14 mouse cellular contexts compared by ENCODE assay signal in the genomic region with DNA sequence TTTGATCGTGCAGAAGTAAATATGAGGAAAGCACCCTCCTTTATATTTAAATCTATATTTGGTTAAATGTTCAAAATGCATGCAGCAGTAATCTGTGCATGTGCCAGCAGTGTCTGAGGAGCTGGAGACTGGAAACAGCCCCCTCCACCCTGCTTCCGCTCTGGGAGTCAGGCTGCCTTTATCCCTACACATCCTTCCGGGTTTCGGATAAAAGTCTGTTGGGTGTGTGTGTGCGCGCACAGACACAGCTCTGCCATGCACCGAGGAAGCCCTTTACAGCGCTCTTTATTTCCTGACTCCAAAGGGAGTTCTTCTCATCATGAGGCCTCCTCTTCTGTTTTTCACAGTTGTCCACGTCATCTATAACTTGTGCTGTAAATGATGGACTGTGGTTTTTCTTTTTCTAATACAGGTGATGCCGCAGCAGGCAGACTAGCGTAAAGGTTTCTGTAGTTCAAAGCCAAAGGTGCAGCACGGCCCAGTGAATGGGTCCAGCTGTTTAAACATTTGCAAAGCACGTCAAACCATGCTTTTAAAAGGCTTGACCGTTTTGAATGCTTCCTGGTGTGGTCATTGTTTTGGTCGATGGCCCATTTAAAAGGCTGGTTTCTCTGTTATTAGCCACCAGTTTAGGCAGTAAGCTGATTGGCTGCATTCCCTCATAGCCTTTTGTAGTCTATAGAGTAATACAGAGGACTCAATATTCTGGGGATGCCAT.
A peak's percentile ranks its signal among the peaks of the same experiment; 100 is the strongest.
DNase-seq lines count a peak whose midpoint lies in the region; ATAC-seq and TF ChIP-seq lines count a peak whose summit lies in the region.
"Had no signal": no experiment of that assay in that cellular context is flagged by ENCODE, and none has a peak within 500 bp of the region (broad histone marks: within the 10 kb centered on the region; RNA-seq: fewer than 3 reads in every experiment).

No protein-coding gene starts in this region.

- no peak overlapping the region for H3K27ac ChIP-seq in kidney, adult 2 months (ENCODE audit: insufficient read depth, low read depth, low read length)
- H3K27ac ChIP-seq in kidney, embryonic 15.5 days = no peak overlapping the region
- peak overlapping the region; percentile 13; the same call in 1 of the 2 replicates for H3K27ac ChIP-seq in lung, embryonic 15.5 days
- H3K27ac ChIP-seq in forebrain, embryonic 15.5 days (replicated peaks) = no peak overlapping the region
- peak overlapping the region; percentile 40; the same call in 1 of the 2 replicates for H3K27ac ChIP-seq in stomach, embryonic 16.5 days (ENCODE audit: low read length)
- H3K27ac ChIP-seq in heart, adult 2 months = no peak overlapping the region
- H3K27ac ChIP-seq: gastrocnemius, adult 2 months; liver, embryonic 12.5 days had no signal

- TF ChIP-seq EP300 in heart, adult 2 months (IDR thresholded peaks at IDR 0.05; ENCODE audit: insufficient read depth, low read depth, low read length) = no peak

- peaks cover 8% of the 10 kb centered on the region; the same call in 1 of the 2 replicates for H3K4me1 ChIP-seq in kidney, adult 2 months (ENCODE audit: control insufficient read depth, insufficient read depth, low read length)
- H3K4me1 ChIP-seq in kidney, embryonic 15.5 days = peaks cover 36% of the 10 kb centered on the region
- peaks cover 24% of the 10 kb centered on the region for H3K4me1 ChIP-seq in lung, embryonic 15.5 days
- peaks cover 13% of the 10 kb centered on the region for H3K4me1 ChIP-seq in forebrain, embryonic 15.5 days
- no peaks in the 10 kb centered on the region for H3K4me1 ChIP-seq in stomach, embryonic 16.5 days (ENCODE audit: control insufficient read depth, insufficient read depth, low read length)
- H3K4me1 ChIP-seq in heart, adult 2 months (ENCODE audit: control insufficient read depth, insufficient read depth, low read length) = peaks cover 4% of the 10 kb centered on the region
- H3K4me1 ChIP-seq: liver, embryonic 12.5 days had no signal

- WGBS in kidney, adult 2 months = 47% methylated on average over 15 of the region's 15 CpGs
- 56% methylated on average over 15 of the region's 15 CpGs for WGBS in kidney, embryonic 15.5 days
- 68% methylated on average over 15 of the region's 15 CpGs for WGBS in lung, embryonic 15.5 days
- 42% methylated on average over 15 of the region's 15 CpGs for WGBS in forebrain, embryonic 15.5 days
- WGBS in stomach, embryonic 16.5 days = 44% methylated on average over 15 of the region's 15 CpGs
- 59% methylated on average over 15 of the region's 15 CpGs for WGBS in heart, adult 2 months

- intact Hi-C loops in heart, adult 2 months (cut with DNase I) = no loop called here

- H3K36me3 ChIP-seq in kidney, adult 2 months (ENCODE audit: control insufficient read depth, insufficient read depth, low read length) = no peaks in the 10 kb centered on the region
- peaks cover 41% of the 10 kb centered on the region for H3K36me3 ChIP-seq in kidney, embryonic 15.5 days
- H3K36me3 ChIP-seq in lung, embryonic 15.5 days = peaks cover 2% of the 10 kb centered on the region; the same call in 1 of the 2 replicates
- H3K36me3 ChIP-seq in forebrain, embryonic 15.5 days = no peaks in the 10 kb centered on the region
- H3K36me3 ChIP-seq in stomach, embryonic 16.5 days (ENCODE audit: control insufficient read depth, insufficient read depth, low read length) = no peaks in the 10 kb centered on the region
- H3K36me3 ChIP-seq in heart, adult 2 months (ENCODE audit: control insufficient read depth, insufficient read depth, low read length) = no peaks in the 10 kb centered on the region

- no peak for TF ChIP-seq POLR2A in kidney, adult 2 months (IDR thresholded peaks at IDR 0.05; ENCODE audit: low read depth, low read length)
- no peak for TF ChIP-seq POLR2A in heart, adult 2 months (IDR thresholded peaks at IDR 0.05; ENCODE audit: insufficient read depth, low read depth, low read length)

- no peak overlapping the region for H3K9ac ChIP-seq in kidney, embryonic 15.5 days
- no peak overlapping the region for H3K9ac ChIP-seq in lung, embryonic 15.5 days
- H3K9ac ChIP-seq in forebrain, embryonic 15.5 days (replicated peaks) = no peak overlapping the region
- H3K9ac ChIP-seq in stomach, embryonic 16.5 days (ENCODE audit: low read length) = no peak overlapping the region
- no peak overlapping the region for H3K9ac ChIP-seq in heart, adult 2 months (ENCODE audit: low read depth, low read length)
- H3K9ac ChIP-seq: liver, embryonic 12.5 days had no signal

- DNase-seq in kidney, adult 2 months = peak; percentile 43
- DNase-seq in lung, postnatal 10 days = no peak
- DNase-seq in heart, adult 2 months = no peak
- DNase-seq: gastrocnemius, adult 2 months; retina, postnatal 1 day had no signal

- no peak overlapping the region for H3K4me3 ChIP-seq in kidney, adult 2 months (ENCODE audit: insufficient read depth, low read depth, low read length)
- no peak overlapping the region for H3K4me3 ChIP-seq in kidney, embryonic 15.5 days (replicated peaks)
- H3K4me3 ChIP-seq in lung, embryonic 15.5 days = no peak overlapping the region
- H3K4me3 ChIP-seq in forebrain, embryonic 15.5 days = no peak overlapping the region
- H3K4me3 ChIP-seq in stomach, embryonic 16.5 days (replicated peaks; ENCODE audit: low read length) = no peak overlapping the region
- H3K4me3 ChIP-seq in heart, adult 2 months = no peak overlapping the region
- H3K4me3 ChIP-seq: gastrocnemius, adult 2 months; liver, embryonic 12.5 days; megakaryocyte, embryonic 14.5 days had no signal

- no peak for TF ChIP-seq CTCF in kidney, adult 2 months (conservative IDR thresholded peaks at IDR 0.05; ENCODE audit: insufficient read depth, insufficient read length, low read depth, low read length)
- no peak for TF ChIP-seq CTCF in heart, adult 2 months (IDR thresholded peaks at IDR 0.05)

- no peaks in the 10 kb centered on the region for H3K27me3 ChIP-seq in kidney, adult 2 months (replicated peaks; ENCODE audit: control insufficient read depth, insufficient read depth, low read length)
- no peaks in the 10 kb centered on the region for H3K27me3 ChIP-seq in kidney, embryonic 15.5 days
- no peaks in the 10 kb centered on the region for H3K27me3 ChIP-seq in lung, embryonic 15.5 days
- H3K27me3 ChIP-seq in forebrain, embryonic 15.5 days = no peaks in the 10 kb centered on the region
- H3K27me3 ChIP-seq in stomach, embryonic 16.5 days (ENCODE audit: control insufficient read depth, insufficient read depth, low read length) = no peaks in the 10 kb centered on the region
- no peaks in the 10 kb centered on the region for H3K27me3 ChIP-seq in heart, adult 2 months (ENCODE audit: control insufficient read depth, insufficient read depth, low read length)
- H3K27me3 ChIP-seq: liver, embryonic 12.5 days had no signal

- ATAC-seq in kidney, embryonic 15.5 days (replicated peaks; ENCODE audit: low FRiP score) = no peak
- no peak for ATAC-seq in lung, embryonic 15.5 days (ENCODE audit: borderline replicate concordance, extremely low read depth, low FRiP score, low TSS enrichment)
- peak; percentile 48 for ATAC-seq in forebrain, embryonic 15.5 days (replicated peaks)
- ATAC-seq in stomach, embryonic 16.5 days (ENCODE audit: insufficient read depth, low FRiP score) = no peak
- ATAC-seq: activated CD4-positive, CD25-positive, alpha-beta regulatory T cell, adult 4 months; inflammation-experienced regulatory T-cells, adult 6 months; liver, embryonic 12.5 days; lung, postnatal 0 days had no signal

- no peaks in the 10 kb centered on the region for H3K79me2 ChIP-seq in heart, adult 2 months (replicated peaks; ENCODE audit: control insufficient read depth, insufficient read depth, low read length)

- H3K9me3 ChIP-seq in kidney, embryonic 15.5 days (replicated peaks) = no peaks in the 10 kb centered on the region
- no peaks in the 10 kb centered on the region for H3K9me3 ChIP-seq in lung, embryonic 15.5 days
- no peaks in the 10 kb centered on the region for H3K9me3 ChIP-seq in forebrain, embryonic 15.5 days
- no peaks in the 10 kb centered on the region for H3K9me3 ChIP-seq in stomach, embryonic 16.5 days (replicated peaks; ENCODE audit: control insufficient read depth, low read length)
- H3K9me3 ChIP-seq: liver, embryonic 12.5 days had no signal

- H3K4me2 ChIP-seq in kidney, embryonic 15.5 days = no peak overlapping the region
- no peak overlapping the region for H3K4me2 ChIP-seq in lung, embryonic 15.5 days
- no peak overlapping the region for H3K4me2 ChIP-seq in forebrain, embryonic 15.5 days (replicated peaks)
- no peak overlapping the region for H3K4me2 ChIP-seq in stomach, embryonic 16.5 days (ENCODE audit: low read depth, low read length)
- H3K4me2 ChIP-seq: liver, embryonic 12.5 days had no signal

Comparison
In these comparisons a context has a peak if more than half of its experiments do, and no peak if none do; other contexts are left out.
1. H3K27ac ChIP-seq: peak in lung, embryonic 15.5 days (single experiment) and stomach, embryonic 16.5 days (single experiment); none in kidney, adult 2 months (single experiment), kidney, embryonic 15.5 days (single experiment), forebrain, embryonic 15.5 days (single experiment) and heart, adult 2 months (single experiment).